Mouse (Mus musculus) embryonic facial prominence, embryonic 10.5 days (tissue): ENCODE results near the gene Serpinb1c. TPM values are rescaled to one million over a fixed set of nuclear protein-coding genes. Genes with fewer than 3 reads are reported as not detected.

Experiments
- DNase-seq: peaks from one replicate; pipeline ENCODE4 v3.0.0-alpha.2; 2017; ENCODE audit warnings: low spot score
- H3K27ac ChIP-seq: fragments of 300-500 bp; sonication (generic); replicated peaks from 2 replicates; pipeline ENCODE4 v1.5.1; 2016; ENCODE audit warnings: mild to moderate bottlenecking
- H3K27me3 ChIP-seq: fragments of 300-500 bp; sonication (generic); replicated peaks from 2 replicates; pipeline ENCODE4 v1.6.1; 2016; ENCODE audit warnings: low read depth, mild to moderate bottlenecking; ENCODE audit not compliant: poor library complexity, severe bottlenecking
- H3K36me3 ChIP-seq: fragments of 300-500 bp; sonication (generic); replicated peaks from 2 replicates; pipeline ENCODE4 v1.6.1; 2016; ENCODE audit warnings: mild to moderate bottlenecking, moderate library complexity
- H3K4me1 ChIP-seq: fragments of 300-500 bp; sonication (generic); 2 replicates; pipeline ENCODE4 v1.6.1; 2016
- H3K4me3 ChIP-seq: fragments of 300-500 bp; sonication (generic); 2 replicates; pipeline ENCODE4 v1.5.1; 2016; ENCODE audit warnings: mild to moderate bottlenecking, moderate library complexity
- H3K9me3 ChIP-seq: fragments of 300-500 bp; sonication (generic); 2 replicates; pipeline ENCODE4 v1.6.1; 2016; ENCODE audit warnings: mild to moderate bottlenecking
- WGBS: fragments of 180-500 bp; shearing (Covaris S2); methylation state at CpG from one replicate; pipeline ENCODE4 v1.1.7; 2016; 5-methylcytosine and 5-hydroxymethylcytosine counted together
- polyA plus RNA-seq: library from polyadenylated mRNA; unstranded; fragments of >200 nt; fragmentation: Nextera tagmentation; extraction: Ambion mirVana; gene quantifications from 2 replicates; pipeline ENCODE4 v1.2.1, GENCODE M21; 2016

The Serpinb1c gene
- polyA plus RNA-seq, 1 experiment from 2014 or later: not detected

DNA sequence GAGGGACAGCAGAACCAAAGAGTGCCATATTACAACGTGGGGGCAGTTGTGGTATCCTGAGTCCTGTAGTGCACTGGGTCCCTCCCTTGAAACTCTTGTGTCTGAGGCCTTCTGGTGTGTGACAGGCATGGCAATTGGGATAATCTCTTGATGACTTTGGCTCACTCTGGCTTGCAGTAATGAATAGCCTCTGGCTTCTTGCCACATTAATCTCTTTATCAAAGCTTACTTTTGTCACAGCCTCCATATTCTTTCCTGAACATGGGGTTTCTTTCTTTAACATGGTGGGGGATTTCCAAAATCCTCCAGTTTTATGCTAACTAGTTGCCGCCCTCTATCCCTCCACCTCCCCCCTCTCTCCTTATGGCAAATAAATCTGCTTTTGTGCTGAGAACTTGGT lies 44.9 kb downstream of the Serpinb1c start:
- H3K4me1 ChIP-seq: no peaks in the 10 kb centered on the region
- DNase-seq: no peak
- 66% methylated on average over 2 of the region's 2 CpGs for WGBS
- H3K4me3 ChIP-seq: no peak overlapping the region
- H3K36me3 ChIP-seq: no peaks in the 10 kb centered on the region
- H3K9me3 ChIP-seq: no peaks in the 10 kb centered on the region
- H3K27ac ChIP-seq: no peak overlapping the region
- H3K27me3 ChIP-seq: no peaks in the 10 kb centered on the region

- WGBS: 91% methylated on average over 4 of the region's 4 CpGs
- Histone ChIP-seq H3K4me1 (no peaks in the 10 kb centered on the region), H3K27ac (no peak overlapping the region), H3K4me3 (no peak overlapping the region), H3K27me3 (no peaks in the 10 kb centered on the region), H3K36me3 (no peaks in the 10 kb centered on the region), H3K9me3 (no peaks in the 10 kb centered on the region)
- DNase-seq: no peak
Measured at GRCm38 (mm10) chr13:32852539-32852938, 45.5 kb downstream of the Serpinb1c start.

- H3K27me3 ChIP-seq: no peaks in the 10 kb centered on the region
- H3K27ac ChIP-seq: no peak overlapping the region
- 13% methylated on average over 7 of the region's 7 CpGs for WGBS
Measured at GRCm38 (mm10) chr13:32851967-32852366, 46.0 kb downstream of the Serpinb1c start.

DNA sequence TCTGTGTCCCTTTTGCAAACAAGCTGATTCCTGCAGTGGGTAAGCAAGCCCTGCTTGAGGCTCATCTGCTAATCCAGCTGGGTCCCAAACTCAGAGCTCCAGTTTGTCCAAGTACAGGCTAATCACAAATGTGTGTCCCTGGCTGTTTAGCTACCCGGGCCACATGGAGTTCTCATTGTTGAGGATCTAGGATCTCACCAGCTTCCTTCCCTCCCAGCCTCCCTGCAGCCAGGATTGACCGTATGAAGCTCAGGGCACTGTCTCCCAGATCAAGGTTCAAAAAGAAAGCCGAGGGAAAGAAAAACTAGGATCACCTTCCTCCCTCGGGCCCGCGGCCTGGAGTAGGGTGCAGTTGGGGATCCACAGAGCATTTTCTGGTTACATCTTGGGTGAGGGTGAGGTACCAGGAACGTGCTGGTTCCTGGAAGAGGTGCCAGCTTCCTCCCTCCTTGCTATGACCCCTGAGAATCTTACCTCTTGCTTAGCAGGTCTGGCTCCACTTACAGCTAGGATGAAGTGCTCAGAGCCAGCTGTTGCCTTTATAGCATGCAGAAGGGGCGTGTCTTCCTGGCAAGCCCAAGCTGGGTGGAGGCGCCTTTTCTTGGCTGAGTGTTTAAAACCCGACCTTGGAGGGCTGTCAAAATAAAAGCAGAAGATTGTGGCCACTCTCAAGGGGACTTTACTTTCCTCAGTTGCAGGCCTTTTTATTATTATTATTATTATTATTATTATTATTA lies 47.2 kb downstream of the Serpinb1c start, which contains the start of gene Serpinb1a:
Gene Serpinb1a (minus strand): TSS at position 518 of the 737 bp plus-strand sequence.
- 67% methylated on average over 10 of the region's 10 CpGs for WGBS
- Histone ChIP-seq H3K27me3 (no peaks in the 10 kb centered on the region), H3K27ac (no peak within 1 kb of the TSS), H3K4me3 (no peak within 1 kb of the TSS), H3K9me3 (no peaks in the 10 kb centered on the region), H3K36me3 (no peaks in the 10 kb centered on the region), H3K4me1 (no peaks in the 10 kb centered on the region)
- no peak for DNase-seq

More at GRCm38 (mm10) chr13:32851967-32852366, 46.0 kb downstream of the Serpinb1c start:
- Histone ChIP-seq H3K36me3 (no peaks in the 10 kb centered on the region), H3K9me3 (no peaks in the 10 kb centered on the region), H3K4me3 (no peak overlapping the region), H3K4me1 (no peaks in the 10 kb centered on the region)
- peak; percentile 39 for DNase-seq

GRCm38 (mm10) chr13:32850156-32850555 lies 47.9 kb downstream of the Serpinb1c start:
- WGBS: 66% methylated on average over 1 of the region's 1 CpGs
- H3K4me1 ChIP-seq: no peaks in the 10 kb centered on the region
- H3K36me3 ChIP-seq: no peaks in the 10 kb centered on the region

GRCm38 (mm10) chr13:32849531-32850123 lies 48.4 kb downstream of the Serpinb1c start:
- H3K27ac ChIP-seq: no peak overlapping the region
- no peaks in the 10 kb centered on the region for H3K9me3 ChIP-seq
- no peak for DNase-seq
- no peaks in the 10 kb centered on the region for H3K27me3 ChIP-seq
- H3K4me1 ChIP-seq: no peaks in the 10 kb centered on the region
- H3K36me3 ChIP-seq: no peaks in the 10 kb centered on the region
- no peak overlapping the region for H3K4me3 ChIP-seq

More at GRCm38 (mm10) chr13:32850156-32850555, 47.9 kb downstream of the Serpinb1c start:
- Histone ChIP-seq H3K27ac (no peak overlapping the region), H3K9me3 (no peaks in the 10 kb centered on the region), H3K27me3 (no peaks in the 10 kb centered on the region), H3K4me3 (no peak overlapping the region)
- DNase-seq: no peak

DNA sequence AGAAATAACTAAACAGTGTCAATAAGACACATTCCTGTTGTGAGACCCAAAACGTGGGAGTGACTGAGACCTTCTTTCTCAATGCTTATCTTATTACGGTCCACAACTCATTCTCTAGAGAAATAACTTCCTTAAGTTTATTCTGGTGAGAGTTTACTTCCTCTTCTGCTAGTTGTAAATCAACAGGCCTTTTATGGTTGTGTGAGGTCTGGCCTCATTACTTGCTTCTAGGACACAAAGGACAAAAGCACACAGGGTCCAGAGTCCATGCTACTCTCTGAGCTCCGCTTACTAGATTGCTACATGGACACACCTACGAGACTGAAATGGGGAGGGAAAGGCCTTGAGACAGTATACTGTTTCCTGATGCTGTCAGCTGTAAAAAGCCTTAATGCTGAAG lies 48.9 kb downstream of the Serpinb1c start:
- Histone ChIP-seq H3K27me3 (no peaks in the 10 kb centered on the region), H3K27ac (no peak overlapping the region), H3K9me3 (no peaks in the 10 kb centered on the region), H3K4me1 (no peaks in the 10 kb centered on the region), H3K4me3 (no peak overlapping the region), H3K36me3 (no peaks in the 10 kb centered on the region)
- no peak for DNase-seq
- 72% methylated on average over 4 of the region's 4 CpGs for WGBS

DNA sequence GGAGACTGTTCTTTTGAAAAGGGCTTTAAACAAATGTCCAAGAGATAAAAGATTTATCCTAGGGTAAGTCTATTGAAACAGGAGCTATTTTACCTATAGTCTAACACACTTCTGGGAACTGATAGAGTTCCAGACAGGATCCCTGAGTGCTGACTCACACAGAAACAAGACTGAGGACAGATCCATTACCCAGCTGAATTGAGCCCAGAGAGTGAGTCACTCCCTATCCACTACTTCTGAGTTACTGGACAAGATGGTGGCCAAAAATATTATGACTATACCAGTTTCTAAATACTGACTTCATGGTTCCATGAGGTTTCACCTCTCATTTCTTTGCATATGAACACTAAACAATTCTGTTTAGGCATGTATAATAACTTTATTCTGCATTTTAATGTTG lies 51.8 kb downstream of the Serpinb1c start:
- DNase-seq: no peak
- H3K4me1 ChIP-seq: no peaks in the 10 kb centered on the region
- no peaks in the 10 kb centered on the region for H3K9me3 ChIP-seq
- no peak overlapping the region for H3K4me3 ChIP-seq
- no peak overlapping the region for H3K27ac ChIP-seq
- no peaks in the 10 kb centered on the region for H3K27me3 ChIP-seq
- no peaks in the 10 kb centered on the region for H3K36me3 ChIP-seq

- no peak for DNase-seq
- WGBS: 90% methylated on average over 3 of the region's 3 CpGs
Measured at GRCm38 (mm10) chr13:32841349-32841748, 56.7 kb downstream of the Serpinb1c start.

DNA sequence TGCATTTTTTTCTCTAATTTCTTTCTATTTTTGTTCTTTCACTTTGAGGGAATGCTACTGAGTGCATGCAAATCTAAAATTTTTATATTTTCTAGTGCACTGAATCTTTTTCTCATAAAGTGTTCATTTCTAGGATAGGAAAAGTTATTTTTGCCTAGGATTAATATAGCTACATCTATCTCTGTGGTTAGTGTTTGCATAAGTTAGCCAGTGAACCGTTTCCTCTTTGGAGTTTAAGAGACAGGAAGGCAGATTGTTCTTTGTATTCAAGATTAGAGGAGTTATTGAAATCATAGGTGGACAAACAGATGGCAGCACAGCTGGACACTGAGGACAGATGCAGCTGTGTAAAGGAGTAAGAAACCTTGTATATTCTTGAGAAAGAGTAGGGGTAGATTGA lies 58.7 kb downstream of the Serpinb1c start:
- 67% methylated on average over 1 of the region's 1 CpGs for WGBS
- H3K36me3 ChIP-seq: no peaks in the 10 kb centered on the region

More at GRCm38 (mm10) chr13:32841349-32841748, 56.7 kb downstream of the Serpinb1c start:
- H3K36me3 ChIP-seq: no peaks in the 10 kb centered on the region
- H3K27ac ChIP-seq: no peak overlapping the region
- H3K4me3 ChIP-seq: no peak overlapping the region
- no peaks in the 10 kb centered on the region for H3K9me3 ChIP-seq
- H3K4me1 ChIP-seq: no peaks in the 10 kb centered on the region
- no peaks in the 10 kb centered on the region for H3K27me3 ChIP-seq

DNA sequence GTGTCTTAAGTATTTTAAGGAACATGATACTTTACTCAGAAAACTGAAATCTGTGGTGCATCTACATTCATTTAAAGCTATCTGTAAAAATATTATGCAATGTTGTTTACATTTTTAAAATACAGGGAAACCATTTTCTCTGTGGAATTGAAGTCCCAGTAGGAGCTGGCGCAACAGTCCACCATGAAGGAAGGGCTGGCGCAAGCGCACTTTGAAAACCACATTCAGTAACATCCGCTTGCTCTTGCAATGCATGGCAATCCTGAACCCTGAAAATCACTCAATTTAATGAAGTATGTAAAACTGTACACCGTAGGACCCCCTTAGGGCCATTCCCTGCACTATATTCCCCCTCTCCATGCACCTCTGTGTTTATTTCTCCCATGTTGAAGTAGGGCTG lies 63.5 kb downstream of the Serpinb1c start:
- DNase-seq: no peak
- 94% methylated on average over 5 of the region's 5 CpGs for WGBS
- Histone ChIP-seq H3K4me1 (no peaks in the 10 kb centered on the region), H3K36me3 (no peaks in the 10 kb centered on the region), H3K4me3 (no peak overlapping the region), H3K27ac (no peak overlapping the region), H3K9me3 (no peaks in the 10 kb centered on the region), H3K27me3 (no peaks in the 10 kb centered on the region)

More for the DNA sequence above, 58.7 kb downstream of the Serpinb1c start:
- Histone ChIP-seq H3K27ac (no peak overlapping the region), H3K4me3 (no peak overlapping the region), H3K9me3 (no peaks in the 10 kb centered on the region), H3K4me1 (no peaks in the 10 kb centered on the region), H3K27me3 (no peaks in the 10 kb centered on the region)
- DNase-seq: no peak

- DNase-seq: no peak
- H3K27me3 ChIP-seq: no peaks in the 10 kb centered on the region
- H3K4me1 ChIP-seq: no peaks in the 10 kb centered on the region
- H3K9me3 ChIP-seq: no peaks in the 10 kb centered on the region
- H3K27ac ChIP-seq: no peak overlapping the region
- 57% methylated on average over 6 of the region's 6 CpGs for WGBS
- no peak overlapping the region for H3K4me3 ChIP-seq
- H3K36me3 ChIP-seq: no peaks in the 10 kb centered on the region
Measured at GRCm38 (mm10) chr13:32833237-32833636, 64.8 kb downstream of the Serpinb1c start.

GRCm38 (mm10) chr13:32832776-32833175 lies 65.2 kb downstream of the Serpinb1c start:
- Histone ChIP-seq H3K36me3 (no peaks in the 10 kb centered on the region), H3K9me3 (no peaks in the 10 kb centered on the region), H3K27me3 (no peaks in the 10 kb centered on the region), H3K4me1 (no peaks in the 10 kb centered on the region), H3K4me3 (no peak overlapping the region), H3K27ac (no peak overlapping the region)
- no peak for DNase-seq
- WGBS: 75% methylated on average over 3 of the region's 3 CpGs
